Mouse (Mus musculus) forebrain, embryonic 14.5 days (tissue): ENCODE results near the gene Glul. TPM values are rescaled to one million over a fixed set of nuclear protein-coding genes. Genes with fewer than 3 reads are reported as not detected.
A peak's percentile ranks its signal among the peaks of the same experiment; 100 is the strongest.
"Not testable (repeated sequence)": the region's sequence is repeated elsewhere in the genome, so short reads cannot be mapped to it uniquely, and the experiment has no call there.

ENCODE experiments used
- ATAC-seq: fragments of 200-750 bp; cut with Nextera tagmentation; 2 replicates; pipeline ENCODE4 v1.8.0; 2017; ENCODE audit warnings: mild to moderate bottlenecking, moderate library complexity
- DNase-seq: peaks from one replicate; pipeline ENCODE4 v3.0.0-alpha.2; 2015; ENCODE audit warnings: low spot score
- H3K27ac ChIP-seq: fragments of 300-500 bp; sonication (generic); 2 replicates; pipeline ENCODE4 v1.5.1; 2014; ENCODE audit warnings: low read depth, mild to moderate bottlenecking, control low read depth, low read length, moderate library complexity
- H3K27me3 ChIP-seq: fragments of 300-500 bp; sonication (generic); replicated peaks from 2 replicates; pipeline ENCODE4 v1.6.1; 2014; ENCODE audit warnings: low read length, control low read depth, mixed read lengths; ENCODE audit not compliant: control insufficient read depth, insufficient read depth
- H3K36me3 ChIP-seq: fragments of 300-500 bp; sonication (generic); 2 replicates; pipeline ENCODE4 v1.6.1; 2014; ENCODE audit warnings: low read length, control low read depth; ENCODE audit not compliant: control insufficient read depth, insufficient read depth
- H3K4me1 ChIP-seq: fragments of 300-500 bp; sonication (generic); 2 replicates; pipeline ENCODE4 v1.6.1; 2014; ENCODE audit warnings: antibody characterized with exemption, low read length, control low read depth; ENCODE audit not compliant: control insufficient read depth, insufficient read depth
- H3K4me2 ChIP-seq: fragments of 300-500 bp; sonication (generic); 2 replicates; pipeline ENCODE4 v1.6.1; 2014; ENCODE audit warnings: mild to moderate bottlenecking, control low read depth, low read length
- H3K4me3 ChIP-seq: fragments of 300-500 bp; sonication (generic); 2 replicates; pipeline ENCODE4 v1.5.1; 2014; ENCODE audit warnings: low read depth, low read length, control low read depth
- H3K9ac ChIP-seq: fragments of 300-500 bp; sonication (generic); 2 replicates; pipeline ENCODE4 v1.6.1; 2014; ENCODE audit warnings: mild to moderate bottlenecking, low read length, control low read depth, moderate library complexity
- H3K9me3 ChIP-seq: fragments of 300-500 bp; sonication (generic); replicated peaks from 2 replicates; pipeline ENCODE4 v1.6.1; 2016; ENCODE audit warnings: low read length, control low read depth, mixed read lengths; ENCODE audit not compliant: control insufficient read depth
- WGBS: fragments of 180-500 bp; shearing (Covaris S2); extraction: QIAGEN DNeasy Blood & Tissue Kit; methylation state at CpG from one replicate; pipeline ENCODE4 v1.1.7; 2014; 5-methylcytosine and 5-hydroxymethylcytosine counted together
- polyA plus RNA-seq: library from polyadenylated mRNA; unstranded; fragments of >200 nt; fragmentation: Nextera tagmentation; extraction: Ambion mirVana; gene quantifications from 2 replicates; pipeline ENCODE4 v1.2.1, GENCODE M21; 2014

Gene Glul
- 132 and 137 TPM in 2 replicates for polyA plus RNA-seq

GRCm38 (mm10) chr1:153899731-153900380 is at the start of gene Glul, which contains the start of gene Teddm2:
Gene Glul, plus strand, starts transcription at chr1:153899944.
Gene Teddm2, minus strand, starts transcription at chr1:153900228.
- peak; percentile 97 for ATAC-seq
- no peaks in the 10 kb centered on the region for H3K9me3 ChIP-seq
- under 1% methylated on average over 51 of the region's 51 CpGs for WGBS

GRCm38 (mm10) chr1:153852696-153853095 is 47.0 kb upstream of the Glul start:
- not testable (repeated sequence) for H3K9ac ChIP-seq

More at GRCm38 (mm10) chr1:153899731-153900380, at the start of gene Glul, which contains the start of gene Teddm2:
- peaks cover 17% of the 10 kb centered on the region for H3K4me1 ChIP-seq
- peak within 1 kb of the TSS; percentile 59 for H3K4me2 ChIP-seq
- H3K27me3 ChIP-seq = no peaks in the 10 kb centered on the region
- H3K27ac ChIP-seq = peak within 1 kb of the TSS; percentile 96
- peaks cover 21% of the 10 kb centered on the region for H3K36me3 ChIP-seq
- peak within 1 kb of the TSS; percentile 75 for H3K4me3 ChIP-seq
- peak; percentile 98 for DNase-seq
- H3K9ac ChIP-seq = peak within 1 kb of the TSS; percentile 92

DNA sequence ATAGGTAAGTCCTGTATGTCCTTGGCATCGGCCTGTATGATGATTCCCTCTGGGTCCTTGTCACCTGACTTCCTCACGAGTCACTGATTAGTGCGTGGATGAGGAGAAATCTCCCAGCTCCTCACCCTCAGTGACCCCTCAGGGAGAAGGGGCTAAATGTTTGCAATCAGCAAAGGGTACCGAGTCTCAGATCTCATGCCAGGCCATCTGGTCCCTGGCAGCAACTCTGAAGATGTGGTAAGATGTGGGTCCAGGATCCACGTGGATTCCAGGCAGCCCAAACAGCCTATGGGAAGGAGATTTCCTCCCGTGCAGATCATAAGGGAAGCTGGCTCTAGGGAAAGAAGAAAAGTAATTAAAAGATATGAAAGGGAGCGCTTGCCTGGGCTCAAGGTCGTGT is 43.8 kb upstream of the Glul start:
- Histone ChIP-seq H3K4me3 (no peak overlapping the region), H3K4me1 (no peaks in the 10 kb centered on the region), H3K36me3 (no peaks in the 10 kb centered on the region), H3K9ac (no peak overlapping the region), H3K27ac (no peak overlapping the region), H3K27me3 (no peaks in the 10 kb centered on the region), H3K9me3 (no peaks in the 10 kb centered on the region), H3K4me2 (no peak overlapping the region)
- ATAC-seq = no peak
- 81% methylated on average over 8 of the region's 8 CpGs for WGBS
- DNase-seq = no peak

More at GRCm38 (mm10) chr1:153852696-153853095, 47.0 kb upstream of the Glul start:
- not testable (repeated sequence) for H3K27me3 ChIP-seq, H3K27ac ChIP-seq, H3K36me3 ChIP-seq, ATAC-seq, H3K4me2 ChIP-seq, H3K4me1 ChIP-seq, H3K4me3 ChIP-seq, H3K9me3 ChIP-seq, DNase-seq
- 84% methylated on average over 7 of the region's 7 CpGs for WGBS

- H3K4me3 ChIP-seq = no peak within 1 kb of the TSS
Measured at GRCm38 (mm10) chr1:153874045-153874444, 25.7 kb upstream of the Glul start, which contains the start of gene Teddm1b. Gene Teddm1b, plus strand, starts transcription at chr1:153874345.

DNA sequence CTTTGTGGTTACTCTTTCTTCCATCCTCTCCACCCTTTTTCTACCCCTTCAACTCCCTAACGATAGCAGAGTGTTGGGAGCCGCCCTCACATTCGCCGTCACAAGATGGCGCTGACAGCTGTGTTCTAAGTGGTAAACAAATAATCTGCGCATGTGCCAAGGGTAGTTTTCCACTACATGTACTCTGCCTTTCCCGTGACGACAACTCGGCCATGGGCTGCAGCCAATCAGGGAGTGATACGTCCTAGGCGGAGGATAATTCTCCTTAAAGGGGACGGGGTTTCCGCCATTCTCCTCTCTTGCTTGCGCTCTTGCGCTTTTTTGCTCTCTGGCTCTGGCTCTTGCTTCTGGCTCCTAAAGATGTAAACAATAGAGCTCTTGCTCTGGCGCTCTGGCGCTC is 19.4 kb upstream of the Glul start:
- H3K9ac ChIP-seq, H3K27ac ChIP-seq, H3K4me3 ChIP-seq, H3K9me3 ChIP-seq, H3K36me3 ChIP-seq, DNase-seq, H3K27me3 ChIP-seq, ATAC-seq, H3K4me1 ChIP-seq, H3K4me2 ChIP-seq: not testable (repeated sequence)
- 96% methylated on average over 17 of the region's 17 CpGs for WGBS

More at GRCm38 (mm10) chr1:153874045-153874444, 25.7 kb upstream of the Glul start, which contains the start of gene Teddm1b:
- DNase-seq (no peak), ATAC-seq (no peak)
- no peak within 1 kb of the TSS for H3K9ac ChIP-seq
- no peaks in the 10 kb centered on the region for H3K9me3 ChIP-seq
- no peak within 1 kb of the TSS for H3K4me2 ChIP-seq
- H3K27me3 ChIP-seq = no peaks in the 10 kb centered on the region
- no peaks in the 10 kb centered on the region for H3K4me1 ChIP-seq
- WGBS = 84% methylated on average over 6 of the region's 6 CpGs
- H3K27ac ChIP-seq = no peak within 1 kb of the TSS
- no peaks in the 10 kb centered on the region for H3K36me3 ChIP-seq

DNA sequence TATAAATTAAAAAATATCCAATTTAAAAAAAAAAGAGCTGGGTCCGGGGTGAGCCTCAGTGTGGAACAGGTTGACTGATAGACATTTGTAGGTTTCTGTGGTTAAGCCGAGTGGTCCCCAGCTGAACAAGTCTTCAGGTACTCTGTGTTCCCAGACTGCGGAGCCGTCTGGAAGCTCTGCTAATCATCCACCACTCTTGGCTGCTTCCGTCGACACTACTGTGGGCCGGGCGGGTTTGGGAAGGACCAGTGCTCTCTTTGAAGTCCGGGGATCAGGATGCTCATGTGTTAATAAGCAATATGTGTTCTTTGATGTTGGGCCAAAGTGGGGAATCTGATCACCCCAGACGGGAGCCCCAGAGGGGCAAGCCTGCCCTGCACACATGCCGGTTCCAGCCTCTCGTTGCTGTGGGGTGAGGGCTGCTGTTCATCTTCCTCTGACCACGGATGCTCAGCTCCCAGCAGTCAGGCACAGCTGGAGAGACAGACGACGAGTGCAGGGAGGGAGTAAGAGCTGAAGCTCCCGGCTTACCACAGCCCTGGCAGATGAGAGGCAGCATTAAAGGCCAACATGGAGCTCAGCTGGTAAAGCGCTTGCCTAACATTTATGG is 13.6 kb upstream of the Glul start:
- no peak overlapping the region for H3K4me3 ChIP-seq
- no peak overlapping the region for H3K27ac ChIP-seq
- no peak overlapping the region for H3K9ac ChIP-seq
- H3K4me2 ChIP-seq = no peak overlapping the region
- H3K36me3 ChIP-seq = no peaks in the 10 kb centered on the region
- no peaks in the 10 kb centered on the region for H3K27me3 ChIP-seq
- no peaks in the 10 kb centered on the region for H3K4me1 ChIP-seq
- DNase-seq (peak; percentile 27), ATAC-seq (peak; percentile 20; the same call in 1 of the 2 replicates)
- 41% methylated on average over 17 of the region's 17 CpGs for WGBS
- H3K9me3 ChIP-seq = no peaks in the 10 kb centered on the region

- Histone ChIP-seq H3K4me3 (no peak overlapping the region), H3K27me3 (no peaks in the 10 kb centered on the region), H3K4me2 (no peak overlapping the region), H3K36me3 (no peaks in the 10 kb centered on the region), H3K4me1 (no peaks in the 10 kb centered on the region), H3K9ac (no peak overlapping the region), H3K27ac (no peak overlapping the region), H3K9me3 (no peaks in the 10 kb centered on the region)
- DNase-seq (no peak), ATAC-seq (no peak)
- WGBS = 96% methylated on average over 10 of the region's 10 CpGs
Measured at GRCm38 (mm10) chr1:153890121-153890520, 9.6 kb upstream of the Glul start.

DNA sequence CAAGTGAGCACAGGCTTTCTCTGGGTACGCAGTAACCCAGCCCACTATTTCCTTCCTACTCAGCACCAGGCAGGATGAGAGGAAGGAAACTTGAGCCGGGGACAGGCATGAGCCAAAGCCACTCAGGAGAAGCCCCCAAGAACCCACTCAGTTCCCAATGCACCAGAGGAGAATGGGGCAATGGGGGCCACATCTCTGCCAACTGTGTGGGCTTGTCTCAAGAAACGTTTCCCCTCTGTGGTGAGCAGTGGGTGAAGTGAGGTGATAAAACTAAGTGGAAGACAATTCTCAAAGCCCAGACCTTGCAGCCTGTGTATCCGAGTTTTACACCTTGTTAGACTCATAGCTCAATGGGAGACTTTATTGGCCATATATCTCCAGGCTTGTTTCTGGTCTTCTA is 8.3 kb upstream of the Glul start, which contains the start of gene Teddm1a:
Teddm1a (plus strand) TSS at position 301 of the 400 bp plus-strand sequence.
- H3K9ac ChIP-seq = no peak within 1 kb of the TSS
- no peak within 1 kb of the TSS for H3K4me2 ChIP-seq
- DNase-seq (no peak), ATAC-seq (no peak)
- H3K27ac ChIP-seq = no peak within 1 kb of the TSS
- no peak within 1 kb of the TSS for H3K4me3 ChIP-seq
- no peaks in the 10 kb centered on the region for H3K27me3 ChIP-seq
- H3K9me3 ChIP-seq = no peaks in the 10 kb centered on the region
- WGBS = 71% methylated on average over 4 of the region's 4 CpGs
- H3K36me3 ChIP-seq = no peaks in the 10 kb centered on the region
- H3K4me1 ChIP-seq = no peaks in the 10 kb centered on the region

GRCm38 (mm10) chr1:153893746-153894145 is 6.0 kb upstream of the Glul start:
- no peak overlapping the region for H3K4me3 ChIP-seq

More at GRCm38 (mm10) chr1:153893746-153894145, 6.0 kb upstream of the Glul start:
- Histone ChIP-seq H3K4me1 (no peaks in the 10 kb centered on the region), H3K27me3 (no peaks in the 10 kb centered on the region), H3K9me3 (no peaks in the 10 kb centered on the region), H3K9ac (no peak overlapping the region), H3K27ac (no peak overlapping the region), H3K4me2 (no peak overlapping the region), H3K36me3 (no peaks in the 10 kb centered on the region)
- no peak for DNase-seq
- WGBS = 69% methylated on average over 2 of the region's 2 CpGs
- ATAC-seq = no peak
